ENCODE assay signal across 8 mouse cellular contexts in genomic region chr6:70791824-70792535, GRCm38 (mm10). TPM values are rescaled to one million over a fixed set of nuclear protein-coding genes. Genes with fewer than 3 reads are reported as not detected.
A peak's percentile ranks its signal among the peaks of the same experiment; 100 is the strongest.
DNase-seq lines count a peak whose midpoint lies in the region; ATAC-seq and TF ChIP-seq lines count a peak whose summit lies in the region.

Rpia (minus strand) TSS chr6:70792232.

- POLR2A ChIA-PET in Patski (lab: Charles Lee) = no interaction called here

- peak within 1 kb of the TSS; percentile 88 for H3K4me2 ChIP-seq in hindbrain, embryonic 14.5 days (replicated peaks)

- H3K9ac ChIP-seq in hindbrain, embryonic 14.5 days = peak within 1 kb of the TSS; percentile 77

- WGBS in hindbrain, embryonic 14.5 days = under 1% methylated on average over 62 of the region's 62 CpGs

- no peaks in the 10 kb centered on the region for H3K27me3 ChIP-seq in Patski
- H3K27me3 ChIP-seq in hindbrain, embryonic 14.5 days (ENCODE audit: control insufficient read depth, insufficient read depth, low read length) = no peaks in the 10 kb centered on the region

- peak within 1 kb of the TSS; percentile 77 for H3K4me3 ChIP-seq in hindbrain, embryonic 14.5 days (replicated peaks; ENCODE audit: low read length)

- peaks cover 21% of the 10 kb centered on the region for H3K4me1 ChIP-seq in hindbrain, embryonic 14.5 days (replicated peaks; ENCODE audit: control insufficient read depth, insufficient read depth, low read length)

- peak within 1 kb of the TSS; percentile 52 for H3K27ac ChIP-seq in hindbrain, embryonic 14.5 days

- TF ChIP-seq CTCF in Patski (IDR thresholded peaks at IDR 0.05) = peak; percentile 92

- H3K9me3 ChIP-seq in hindbrain, embryonic 14.5 days (ENCODE audit: control insufficient read depth, low read length) = no peaks in the 10 kb centered on the region

- no peaks in the 10 kb centered on the region for H3K36me3 ChIP-seq in hindbrain, embryonic 14.5 days (replicated peaks; ENCODE audit: control insufficient read depth, insufficient read depth)

- DNase-seq in Patski (ENCODE audit: low read depth, low spot score) = peak; percentile 92
- DNase-seq in cerebellum, postnatal 14 days = peak; percentile 96 to 97
- peak; percentile 89 to 96 for DNase-seq in frontal cortex, postnatal 25 days (ENCODE audit: low spot score in 2 of 2)
- DNase-seq in hindbrain, embryonic 14.5 days (ENCODE audit: low spot score) = peak; percentile 89
- DNase-seq in layer of hippocampus, postnatal 36 days = peak; percentile 97
- peak; percentile 100 for DNase-seq in lung, postnatal 36 days
- peak; percentile 99 for DNase-seq in retina, postnatal 1 day
- peak; percentile 98 to 99 for DNase-seq in urinary bladder, adult 18-20 months (ENCODE audit: low spot score in 2 of 2)

- in situ Hi-C loops in Patski (cut with MboI; ENCODE audit: low pct_unique_long_range_greater_than_20kb) = no loop called here

- peak; percentile 95 for ATAC-seq in Patski
- ATAC-seq in hindbrain, embryonic 14.5 days (ENCODE audit: low FRiP score) = peak; percentile 98

- CTCF ChIA-PET in Patski (lab: Charles Lee) = interaction anchor here (1.0 to 1.5 kb wide), 3 partner anchors 12 to 23 kb away, joined by 3 to 7 read pairs (median 3); no protein-coding TSS in a partner anchor

RNA-seq across cellular contexts. Expression of gene Rpia, which starts in this region (rescaled TPM):
- polyA plus RNA-seq in Patski (2021) = 13.7 TPM
- 2.6 and 2.9 TPM in 2 replicates for polyA plus RNA-seq in hindbrain, embryonic 14.5 days (2014; fragmentation: Nextera tagmentation; extraction: Ambion mirVana)
- 10 to 100 TPM; 11.7 to 13.0 TPM for total RNA-seq in layer of hippocampus, postnatal 36 days (2021)

Comparison
In these comparisons a context has a peak if more than half of its experiments do, and no peak if none do; other contexts are left out.
1. Peak in every context shown above with its lines: DNase-seq, ATAC-seq, H3K4me3 ChIP-seq and H3K27ac ChIP-seq.